Mouse (Mus musculus) intestine, embryonic 14.5 days (tissue): ENCODE data around the gene Stra8. TPM values are rescaled to one million over a fixed set of nuclear protein-coding genes. Genes with fewer than 3 reads are reported as not detected.

Experiments
- ATAC-seq: fragments of 200-750 bp; cut with Nextera tagmentation; replicated peaks from 2 replicates; pipeline ENCODE4 v1.8.0; 2017; ENCODE audit warnings: low read depth, moderate number of reproducible peaks, moderate TSS enrichment, moderate library complexity; ENCODE audit not compliant: low FRiP score, low TSS enrichment
- DNase-seq: peaks from one replicate; pipeline ENCODE4 v3.0.0-alpha.2; 2018; ENCODE audit warnings: low spot score
- H3K27ac ChIP-seq: fragments of 300-500 bp; sonication (generic); 2 replicates; pipeline ENCODE4 v1.5.1; 2014; ENCODE audit warnings: low read depth, mild to moderate bottlenecking, control low read depth
- H3K27me3 ChIP-seq: fragments of 300-500 bp; sonication (generic); replicated peaks from 2 replicates; pipeline ENCODE4 v1.6.1; 2014; ENCODE audit warnings: low read length, control low read depth; ENCODE audit not compliant: control insufficient read depth, insufficient read depth
- H3K36me3 ChIP-seq: fragments of 300-500 bp; sonication (generic); 2 replicates; pipeline ENCODE4 v1.6.1; 2014; ENCODE audit warnings: low read length, control low read depth; ENCODE audit not compliant: control insufficient read depth, insufficient read depth
- H3K4me1 ChIP-seq: fragments of 300-500 bp; sonication (generic); replicated peaks from 2 replicates; pipeline ENCODE4 v1.6.1; 2014; ENCODE audit warnings: low read length, control low read depth, mixed read lengths; ENCODE audit not compliant: control insufficient read depth, insufficient read depth
- H3K4me2 ChIP-seq: fragments of 300-500 bp; sonication (generic); 2 replicates; pipeline ENCODE4 v1.6.1; 2014; ENCODE audit warnings: low read length
- H3K4me3 ChIP-seq: fragments of 300-500 bp; sonication (generic); 2 replicates; pipeline ENCODE4 v1.5.1; 2014; ENCODE audit warnings: low read depth, low read length, control low read depth, mixed read lengths
- H3K9ac ChIP-seq: fragments of 300-500 bp; sonication (generic); 2 replicates; pipeline ENCODE4 v1.6.1; 2014; ENCODE audit warnings: mild to moderate bottlenecking, low read length
- H3K9me3 ChIP-seq: fragments of 300-500 bp; sonication (generic); 2 replicates; pipeline ENCODE4 v1.6.1; 2016; ENCODE audit warnings: low read length, control low read depth; ENCODE audit not compliant: control insufficient read depth
- WGBS: fragments of 180-500 bp; shearing (Covaris S2); extraction: QIAGEN DNeasy Blood & Tissue Kit; methylation state at CpG from one replicate; pipeline ENCODE4 v1.1.7; 2014; 5-methylcytosine and 5-hydroxymethylcytosine counted together
- polyA plus RNA-seq: library from polyadenylated mRNA; unstranded; fragments of >200 nt; fragmentation: Nextera tagmentation; extraction: Ambion mirVana; gene quantifications from 2 replicates; pipeline ENCODE4 v1.2.1, GENCODE M21; 2014

Gene Stra8
- polyA plus RNA-seq, 1 experiment from 2014 or later, result not detected

DNA sequence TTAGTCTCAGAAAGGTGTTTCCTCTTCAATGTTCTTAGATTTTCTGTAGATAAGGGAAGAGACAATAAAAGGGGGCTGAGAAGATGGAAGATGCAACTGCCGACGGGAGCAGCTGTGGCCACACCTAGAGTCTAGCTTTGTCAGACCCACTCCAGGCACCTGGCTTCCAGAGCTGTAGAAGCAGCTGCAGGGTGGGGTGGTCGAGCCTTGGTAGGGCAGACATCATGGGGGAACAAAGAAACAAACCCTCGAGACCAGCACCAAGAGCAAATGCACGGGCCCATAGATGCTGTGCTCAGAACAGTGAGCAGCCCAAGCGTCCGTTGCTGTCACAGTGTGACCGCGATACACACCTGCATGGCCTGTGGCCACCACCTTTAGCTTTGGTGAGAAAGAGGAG, 22.5 kb downstream of the Stra8 start:
- ATAC-seq (no peak), DNase-seq (no peak)
- H3K27me3 ChIP-seq, result no peaks in the 10 kb centered on the region
- no peak overlapping the region for H3K9ac ChIP-seq
- H3K4me1 ChIP-seq, result no peaks in the 10 kb centered on the region; the same call in 1 of the 2 replicates
- 0 out of 2 replicates have a peak, but pooled peaks cover 4% of the 10 kb centered on the region for H3K9me3 ChIP-seq
- no peak overlapping the region for H3K27ac ChIP-seq
- H3K4me3 ChIP-seq, result no peak overlapping the region
- H3K4me2 ChIP-seq, result no peak overlapping the region
- WGBS, result 87% methylated on average over 9 of the region's 9 CpGs
- no peaks in the 10 kb centered on the region for H3K36me3 ChIP-seq

DNA sequence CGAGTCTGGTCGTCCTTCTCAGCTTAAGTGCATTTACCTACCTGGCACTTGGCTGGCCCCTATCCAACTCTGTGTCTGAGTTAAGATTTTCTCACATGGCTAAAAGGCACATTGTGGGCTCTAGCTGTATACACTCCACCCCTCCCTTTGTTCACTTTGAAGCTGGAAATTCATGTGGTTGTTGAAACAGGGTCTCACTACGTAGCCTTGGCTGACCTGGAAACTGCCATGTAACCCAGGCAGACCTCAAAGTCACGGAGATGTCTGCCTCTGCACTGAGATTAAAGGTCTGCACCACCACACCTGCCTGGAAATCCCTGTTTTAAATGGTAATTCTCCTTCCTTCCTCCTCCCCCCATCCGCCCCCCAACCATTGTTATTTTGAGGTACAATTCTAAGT, 23.5 kb downstream of the Stra8 start:
- H3K36me3 ChIP-seq, result no peaks in the 10 kb centered on the region
- H3K9ac ChIP-seq, result no peak overlapping the region
- H3K4me1 ChIP-seq, result no peaks in the 10 kb centered on the region; the same call in 1 of the 2 replicates
- H3K9me3 ChIP-seq, result 0 out of 2 replicates have a peak, but pooled peaks cover 4% of the 10 kb centered on the region
- ATAC-seq, result no peak
- DNase-seq, result no peak
- WGBS, result 77% methylated on average over 5 of the region's 5 CpGs
- no peak overlapping the region for H3K27ac ChIP-seq
- no peak overlapping the region for H3K4me3 ChIP-seq
- no peak overlapping the region for H3K4me2 ChIP-seq
- no peaks in the 10 kb centered on the region for H3K27me3 ChIP-seq

DNA sequence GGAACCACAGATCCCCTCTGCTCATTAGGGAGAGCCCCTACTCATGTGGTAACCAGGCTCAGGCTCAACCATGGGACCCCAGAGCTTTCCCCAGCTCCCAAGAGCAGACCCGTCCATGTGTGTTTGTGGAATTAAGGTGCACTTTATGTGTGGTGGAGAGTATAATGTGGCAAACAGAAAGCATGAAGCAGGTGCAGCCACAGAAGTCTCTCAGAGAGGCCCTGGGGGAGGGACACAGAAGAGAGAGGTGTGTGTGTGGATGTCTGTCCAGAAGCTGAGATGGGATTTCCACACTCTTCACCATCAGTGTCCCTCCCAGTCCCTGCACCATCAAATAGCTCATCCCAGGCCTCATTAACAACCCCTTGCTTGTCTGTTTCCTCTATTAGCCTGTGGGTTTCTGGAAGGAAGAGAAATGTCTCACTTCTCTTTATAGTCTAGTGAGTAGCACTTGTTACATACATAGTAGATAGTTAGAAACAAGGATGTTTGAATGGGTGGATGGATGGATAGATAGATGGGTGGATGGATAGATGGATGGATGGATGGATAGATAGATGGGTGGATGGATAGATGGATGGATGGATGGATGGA, 26.6 kb downstream of the Stra8 start:
- no peak for DNase-seq
- 75% methylated on average over 1 of the region's 1 CpGs for WGBS

DNA sequence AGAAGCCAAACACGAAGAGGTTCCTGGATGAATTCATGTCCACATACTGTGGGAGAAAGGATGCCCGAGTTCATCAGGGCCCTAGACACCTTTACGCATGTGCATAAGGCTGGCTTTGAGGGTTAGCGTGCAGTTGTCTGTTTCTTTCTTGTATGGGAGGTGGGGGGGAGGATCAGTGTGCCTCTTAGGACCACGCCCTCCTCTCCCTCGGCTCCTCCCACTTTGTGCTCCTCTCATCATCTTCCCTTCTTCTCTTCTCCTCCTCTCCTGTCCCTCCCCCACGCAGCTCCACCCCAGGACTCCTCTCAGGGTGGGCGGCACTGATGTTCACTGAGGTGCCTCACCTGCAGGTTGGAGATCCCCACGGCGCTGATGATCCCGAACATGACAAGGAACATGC, 28.5 kb downstream of the Stra8 start:
- peak overlapping the region; percentile 42 for H3K4me2 ChIP-seq
- H3K27me3 ChIP-seq, result no peaks in the 10 kb centered on the region
- no peaks in the 10 kb centered on the region for H3K4me1 ChIP-seq
- ATAC-seq, result no peak
- WGBS, result 19% methylated on average over 10 of the region's 11 CpGs
- 0 out of 2 replicates have a peak, but pooled peaks cover 4% of the 10 kb centered on the region for H3K9me3 ChIP-seq
- H3K4me3 ChIP-seq, result no peak overlapping the region
- no peak overlapping the region for H3K27ac ChIP-seq
- H3K9ac ChIP-seq, result no peak overlapping the region
- no peak for DNase-seq
- H3K36me3 ChIP-seq, result no peaks in the 10 kb centered on the region

More for the DNA sequence above, 26.6 kb downstream of the Stra8 start:
- Histone ChIP-seq H3K4me2 (no peak overlapping the region), H3K4me3 (no peak overlapping the region), H3K4me1 (no peaks in the 10 kb centered on the region), H3K9me3 (0 out of 2 replicates have a peak, but pooled peaks cover 4% of the 10 kb centered on the region), H3K27me3 (no peaks in the 10 kb centered on the region), H3K36me3 (no peaks in the 10 kb centered on the region), H3K9ac (no peak overlapping the region), H3K27ac (no peak overlapping the region)
- no peak for ATAC-seq

DNA sequence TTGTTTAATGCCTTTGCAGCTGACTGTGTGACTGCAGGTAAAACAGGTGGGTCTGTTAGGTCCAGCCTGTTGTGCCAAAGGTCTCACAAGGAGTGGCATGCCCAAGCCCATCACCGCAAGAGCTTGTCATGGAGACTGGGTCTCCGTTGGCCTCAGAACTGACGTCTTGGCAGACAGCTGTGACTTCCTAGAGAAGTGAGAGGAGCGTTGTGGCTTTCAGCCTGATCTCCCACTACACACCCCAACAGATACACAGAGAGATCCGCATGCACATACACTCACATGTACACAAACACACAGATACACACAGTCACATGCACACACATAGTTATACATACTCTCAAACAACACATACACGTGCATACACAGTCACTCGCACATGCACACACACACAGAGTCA, 31.6 kb downstream of the Stra8 start:
- ATAC-seq, result no peak

DNA sequence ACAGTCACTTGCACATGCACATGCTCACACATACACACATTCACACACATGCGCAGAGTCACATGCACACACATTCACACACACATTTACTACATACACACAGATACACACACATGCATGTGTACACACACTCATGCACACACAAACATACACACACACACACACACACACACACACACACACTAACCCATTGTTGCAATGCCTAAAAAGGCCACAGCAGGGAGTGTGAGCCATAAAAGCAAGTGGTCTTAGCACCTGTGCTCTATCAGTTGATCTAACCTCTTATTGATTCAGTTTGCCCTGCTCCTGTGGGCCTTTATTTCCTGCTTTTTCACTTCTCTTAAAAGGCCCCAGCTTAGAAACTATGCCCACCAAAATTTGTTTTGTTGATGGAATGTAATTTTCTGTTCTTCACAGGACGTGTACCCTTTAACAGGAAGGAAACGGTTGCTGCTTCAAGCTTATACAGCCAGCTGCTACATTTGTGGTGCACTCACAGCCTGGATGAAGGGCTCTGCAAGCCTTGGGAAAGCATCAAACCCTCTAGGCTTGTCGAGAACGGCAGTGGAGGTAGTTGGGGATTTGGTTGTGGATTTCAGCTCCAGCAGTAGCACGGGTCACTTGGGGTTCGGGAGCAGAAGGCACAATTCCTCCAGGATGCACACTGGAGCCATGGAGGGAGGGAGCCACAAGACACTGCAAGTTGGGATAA, 32.1 kb downstream of the Stra8 start:
- Histone ChIP-seq H3K4me3 (no peak overlapping the region), H3K4me1 (no peaks in the 10 kb centered on the region), H3K4me2 (no peak overlapping the region), H3K9ac (no peak overlapping the region), H3K36me3 (no peaks in the 10 kb centered on the region), H3K27ac (no peak overlapping the region), H3K27me3 (no peaks in the 10 kb centered on the region), H3K9me3 (0 out of 2 replicates have a peak, but pooled peaks cover 4% of the 10 kb centered on the region)
- 73% methylated on average over 7 of the region's 7 CpGs for WGBS
- no peak for ATAC-seq
- DNase-seq, result no peak

More for the DNA sequence above, 31.6 kb downstream of the Stra8 start:
- 90% methylated on average over 7 of the region's 7 CpGs for WGBS
- Histone ChIP-seq H3K4me3 (no peak overlapping the region), H3K9me3 (0 out of 2 replicates have a peak, but pooled peaks cover 4% of the 10 kb centered on the region), H3K27me3 (no peaks in the 10 kb centered on the region), H3K9ac (no peak overlapping the region), H3K4me1 (no peaks in the 10 kb centered on the region), H3K36me3 (no peaks in the 10 kb centered on the region), H3K4me2 (no peak overlapping the region), H3K27ac (no peak overlapping the region)
- no peak for DNase-seq

DNA sequence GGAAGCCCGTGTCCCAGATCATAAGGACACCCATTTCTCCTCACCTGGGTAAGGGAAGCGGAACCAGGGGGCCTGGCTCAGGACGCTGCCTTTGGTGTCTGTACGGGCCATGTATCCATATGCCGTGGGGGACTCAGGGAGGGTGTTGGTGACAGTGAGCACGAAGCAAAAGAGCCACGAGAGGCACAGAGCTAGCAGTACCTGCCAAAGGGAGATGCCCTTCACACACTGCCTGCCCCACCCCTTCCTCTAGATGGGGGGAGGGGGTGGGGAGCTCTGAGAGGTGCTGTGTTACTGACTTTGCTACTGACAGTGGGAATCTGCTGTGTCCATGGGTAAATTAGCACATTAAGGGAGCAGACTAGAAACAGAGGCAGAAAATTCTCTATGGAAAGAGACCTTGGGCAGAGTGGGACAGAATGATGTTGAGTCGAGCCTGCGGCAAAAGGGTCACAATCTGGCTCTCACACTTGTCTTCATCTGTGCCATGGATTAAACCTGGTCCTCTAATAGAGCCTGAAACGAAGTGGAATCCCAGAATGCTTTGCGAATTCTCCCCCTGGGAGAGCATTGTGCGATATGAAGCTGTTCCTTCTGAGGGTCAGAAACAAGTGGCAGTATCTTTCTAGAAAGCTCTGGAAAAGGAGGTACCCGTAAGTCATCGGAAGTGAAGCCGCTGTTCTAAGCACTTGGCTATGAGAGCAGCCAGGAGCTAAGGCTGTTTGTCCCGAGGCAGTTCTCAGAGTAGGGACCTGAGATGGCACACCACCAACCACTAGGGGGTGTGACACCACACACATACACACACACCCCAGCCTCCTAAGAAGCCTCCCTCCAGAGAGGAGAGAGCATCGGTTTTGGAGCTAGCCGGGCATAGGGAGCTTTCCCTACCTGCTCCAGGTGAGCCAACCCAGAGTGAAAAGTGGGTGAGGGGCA, 35.2 kb downstream of the Stra8 start:
- Histone ChIP-seq H3K9ac (no peak overlapping the region), H3K4me1 (no peaks in the 10 kb centered on the region), H3K27ac (no peak overlapping the region), H3K36me3 (no peaks in the 10 kb centered on the region), H3K4me3 (no peak overlapping the region), H3K9me3 (no peaks in the 10 kb centered on the region), H3K4me2 (peak overlapping the region; percentile 30), H3K27me3 (no peaks in the 10 kb centered on the region)
- 50% methylated on average over 18 of the region's 18 CpGs for WGBS
- DNase-seq, result peak; percentile 61
- peak; percentile 77; the same call in 1 of the 2 replicates for ATAC-seq

DNA sequence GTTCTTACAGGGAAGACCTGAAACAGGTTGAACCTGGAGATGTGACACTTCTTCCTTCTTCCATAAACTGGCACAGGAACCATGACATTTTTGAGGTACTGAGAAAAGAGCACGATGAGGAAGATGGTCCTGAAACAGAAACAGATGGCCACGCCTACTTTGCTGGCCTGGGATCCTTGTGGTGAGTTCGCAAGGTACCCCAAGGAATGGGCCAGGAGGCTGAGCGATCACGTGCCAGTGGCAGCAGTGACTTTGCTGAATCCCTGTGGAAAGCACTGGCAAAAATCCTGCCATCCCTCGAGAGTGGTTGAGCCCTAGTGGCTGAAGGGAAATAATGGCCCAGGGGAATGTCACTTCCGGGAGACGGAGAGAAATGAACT, 35.9 kb downstream of the Stra8 start:
- H3K36me3 ChIP-seq, result no peaks in the 10 kb centered on the region
- DNase-seq (no peak), ATAC-seq (no peak)
- 39% methylated on average over 8 of the region's 8 CpGs for WGBS
- H3K27me3 ChIP-seq, result no peaks in the 10 kb centered on the region
- peak overlapping the region; percentile 30 for H3K4me2 ChIP-seq
- H3K9me3 ChIP-seq, result no peaks in the 10 kb centered on the region
- H3K4me3 ChIP-seq, result no peak overlapping the region
- H3K4me1 ChIP-seq, result no peaks in the 10 kb centered on the region
- no peak overlapping the region for H3K9ac ChIP-seq
- H3K27ac ChIP-seq, result no peak overlapping the region
